Mouse (Mus musculus): ENCODE data around the gene Cbr2. TPM values are rescaled to one million over a fixed set of nuclear protein-coding genes. Genes with fewer than 3 reads are reported as not detected.

The Cbr2 gene
- total RNA-seq, 2 experiments from 2014 or later, result 1.3 TPM; not detected in 1

DNA sequence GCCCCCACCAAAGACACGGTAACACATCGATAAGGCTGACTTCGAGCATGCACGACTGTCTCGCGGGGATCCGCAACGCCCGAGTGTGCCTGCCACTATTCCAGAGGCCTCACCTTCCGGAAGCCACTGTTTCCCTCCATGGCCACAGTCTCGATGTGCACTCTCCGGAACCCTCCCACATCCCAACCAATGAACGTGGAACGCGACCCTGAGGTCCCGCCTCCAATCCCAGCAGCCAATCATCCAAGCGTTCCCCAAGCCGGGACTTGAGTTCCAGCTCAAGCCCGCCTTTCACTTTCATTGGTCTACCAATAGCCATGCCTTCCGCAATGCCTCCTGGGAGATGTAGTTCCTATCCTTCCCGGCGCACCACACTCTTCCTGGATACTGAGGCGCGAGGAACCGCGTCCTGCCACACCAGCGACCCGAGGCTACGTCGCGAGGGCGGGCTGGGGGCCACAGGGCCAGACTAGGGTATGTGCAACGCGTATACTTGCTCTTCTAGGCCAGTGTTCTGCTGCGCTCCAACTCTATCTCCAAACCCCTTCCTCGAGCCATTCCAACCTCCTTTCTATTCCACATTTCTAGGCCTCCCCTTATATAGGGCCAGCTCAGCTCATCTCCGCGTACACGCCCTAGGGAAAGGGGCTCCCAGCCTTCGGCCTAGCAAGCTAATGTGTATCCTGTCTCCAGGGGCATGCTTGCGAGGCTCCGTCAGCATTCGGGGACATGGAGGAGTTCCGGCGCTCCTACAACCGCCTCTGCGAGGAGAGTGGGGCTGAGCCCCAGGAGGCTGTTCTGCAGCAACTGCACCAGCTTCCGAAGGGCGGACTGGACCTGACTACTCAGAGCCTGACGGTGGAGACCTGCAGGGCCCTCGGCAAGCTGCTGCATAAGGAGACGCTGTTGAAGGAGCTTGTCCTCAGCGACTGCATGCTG is 18.1 kb downstream of the Cbr2 start, which contains the start of the genes Cenpx and Lrrc45:
TSS of gene Cenpx (minus strand) at position 159 of the 939 bp plus-strand sequence.
TSS of gene Lrrc45 (plus strand) at position 346 of the 939 bp plus-strand sequence.
- peak; percentile 92 for ATAC-seq (replicated peaks; ENCODE audit: poor library complexity)

GRCm38 (mm10) chr11:120712771-120713568 is 18.9 kb downstream of the Cbr2 start:
- peak; percentile 43 for ATAC-seq (replicated peaks; ENCODE audit: poor library complexity)

- no peak for ATAC-seq (replicated peaks; ENCODE audit: poor library complexity)
These were observed 19.8 kb downstream of the Cbr2 start for GRCm38 (mm10) chr11:120711980-120712604.

- ATAC-seq (replicated peaks; ENCODE audit: poor library complexity), result no peak
These were observed 21.2 kb downstream of the Cbr2 start for GRCm38 (mm10) chr11:120710672-120711071.

DNA sequence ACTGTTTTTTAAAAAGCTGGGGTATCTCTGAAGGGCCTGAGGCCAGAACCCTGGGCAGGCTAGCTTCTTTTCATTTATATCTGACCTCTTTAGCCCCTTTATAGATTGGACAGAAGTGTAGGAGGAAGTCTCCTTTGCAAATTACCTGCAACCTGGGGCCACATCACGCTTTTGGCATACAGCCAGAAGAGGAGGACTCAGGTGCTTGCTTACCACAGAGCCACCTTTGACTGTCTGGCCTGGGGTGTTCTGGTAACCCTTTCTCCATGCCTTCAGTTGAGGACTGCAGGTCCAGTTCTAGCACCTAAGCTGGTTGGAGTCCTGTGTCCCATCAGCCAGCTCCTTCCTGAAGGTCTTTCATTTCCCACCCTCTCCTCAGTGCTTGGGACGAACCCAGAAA is 22.4 kb downstream of the Cbr2 start:
- ATAC-seq (replicated peaks; ENCODE audit: poor library complexity), result no peak

DNA sequence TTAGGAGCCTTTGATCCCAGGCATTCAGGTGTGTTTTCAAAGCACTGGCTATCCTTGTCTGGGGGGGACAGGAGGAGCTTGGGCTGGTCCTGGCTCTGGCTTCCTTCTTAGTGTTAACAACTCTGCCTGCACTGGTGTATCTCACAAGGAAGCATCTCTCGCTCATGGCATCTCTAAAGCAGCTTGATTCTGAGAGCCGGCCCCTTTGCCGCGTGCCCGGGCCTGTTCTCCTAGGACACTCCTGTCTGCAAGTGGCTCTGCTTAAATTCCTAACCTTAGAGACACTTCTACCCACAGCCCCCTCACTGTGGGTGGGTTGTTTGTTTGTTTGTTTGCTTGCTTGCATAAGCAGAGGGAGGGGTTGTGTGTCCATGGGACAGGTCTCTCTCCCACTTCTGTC is 23.9 kb downstream of the Cbr2 start:
- ATAC-seq (replicated peaks; ENCODE audit: poor library complexity), result no peak

GRCm38 (mm10) chr11:120707225-120707624 is 24.7 kb downstream of the Cbr2 start:
- ATAC-seq (replicated peaks; ENCODE audit: poor library complexity), result no peak

- no peak for ATAC-seq (replicated peaks; ENCODE audit: poor library complexity)
These were observed 25.8 kb downstream of the Cbr2 start for GRCm38 (mm10) chr11:120706120-120706519.

- ATAC-seq (replicated peaks; ENCODE audit: poor library complexity), result no peak
These were observed 27.2 kb downstream of the Cbr2 start for GRCm38 (mm10) chr11:120704486-120705325.

GRCm38 (mm10) chr11:120703696-120704454 is 28.0 kb downstream of the Cbr2 start:
- ATAC-seq (replicated peaks; ENCODE audit: poor library complexity), result no peak

DNA sequence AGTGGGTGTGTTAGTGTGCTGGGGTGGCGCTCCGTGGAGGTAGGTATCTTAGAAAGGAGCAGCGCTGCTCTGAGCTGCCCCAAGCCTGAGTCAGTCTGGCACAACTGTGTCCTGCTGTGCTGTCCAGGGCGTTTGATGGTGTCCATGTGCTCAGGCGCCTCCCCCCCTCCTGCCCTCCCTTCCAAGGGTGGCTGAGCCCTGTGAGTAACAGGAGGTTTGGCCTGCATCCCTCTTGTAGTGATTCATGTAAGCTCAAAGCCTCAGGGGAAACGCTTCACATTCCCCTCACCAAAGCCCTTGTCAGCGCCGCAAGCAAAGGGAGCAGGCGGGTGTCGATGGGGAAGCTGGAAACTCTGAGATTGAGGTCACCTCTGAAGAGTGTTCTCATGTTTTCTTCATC is 34.2 kb downstream of the Cbr2 start:
- ATAC-seq (replicated peaks; ENCODE audit: poor library complexity), result no peak

DNA sequence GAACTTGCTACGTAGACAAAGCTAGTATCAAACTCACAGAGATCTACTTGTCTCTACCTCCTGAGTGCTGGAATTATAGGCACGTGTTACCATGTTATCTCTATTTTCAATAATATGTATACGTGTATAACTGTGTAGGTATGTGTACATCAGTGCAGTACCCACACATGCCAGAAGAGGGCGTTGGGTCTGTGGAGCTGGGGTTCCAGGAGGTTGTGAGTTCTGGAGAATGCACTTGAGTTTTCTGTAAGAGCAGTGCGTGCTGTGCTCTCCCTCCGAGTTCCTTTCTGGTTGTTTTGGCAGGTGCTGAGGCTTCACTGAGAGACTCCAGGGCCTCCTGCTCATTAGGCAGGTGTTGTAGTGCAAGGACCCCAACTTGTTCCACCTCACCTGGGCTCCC is 35.3 kb downstream of the Cbr2 start:
- no peak for ATAC-seq (replicated peaks; ENCODE audit: poor library complexity)

GRCm38 (mm10) chr11:120695641-120696040 is 36.3 kb downstream of the Cbr2 start:
- ATAC-seq (replicated peaks; ENCODE audit: poor library complexity), result no peak

GRCm38 (mm10) chr11:120695184-120695583 is 36.7 kb downstream of the Cbr2 start:
- ATAC-seq (replicated peaks; ENCODE audit: poor library complexity), result no peak

DNA sequence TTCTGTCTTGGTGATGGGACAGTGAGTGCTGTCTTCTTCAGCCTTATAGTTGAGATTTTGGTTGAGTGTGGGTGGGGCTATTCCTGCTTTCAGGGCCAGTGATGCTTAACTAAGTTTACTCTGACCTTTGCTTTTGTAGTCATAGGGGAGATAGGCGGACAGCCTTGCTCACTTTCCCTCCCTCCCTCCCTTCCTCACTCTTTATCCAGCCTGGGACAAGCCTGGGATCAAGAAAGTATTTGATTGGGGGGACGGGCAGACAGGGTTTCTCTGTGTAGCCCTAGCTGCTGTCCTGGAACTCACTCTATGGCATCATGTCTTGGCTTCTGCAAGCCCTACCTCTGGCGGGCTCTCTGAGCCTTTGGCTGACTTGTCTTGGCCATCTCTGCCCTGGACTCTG is 38.5 kb downstream of the Cbr2 start:
- ATAC-seq (replicated peaks; ENCODE audit: poor library complexity), result no peak

DNA sequence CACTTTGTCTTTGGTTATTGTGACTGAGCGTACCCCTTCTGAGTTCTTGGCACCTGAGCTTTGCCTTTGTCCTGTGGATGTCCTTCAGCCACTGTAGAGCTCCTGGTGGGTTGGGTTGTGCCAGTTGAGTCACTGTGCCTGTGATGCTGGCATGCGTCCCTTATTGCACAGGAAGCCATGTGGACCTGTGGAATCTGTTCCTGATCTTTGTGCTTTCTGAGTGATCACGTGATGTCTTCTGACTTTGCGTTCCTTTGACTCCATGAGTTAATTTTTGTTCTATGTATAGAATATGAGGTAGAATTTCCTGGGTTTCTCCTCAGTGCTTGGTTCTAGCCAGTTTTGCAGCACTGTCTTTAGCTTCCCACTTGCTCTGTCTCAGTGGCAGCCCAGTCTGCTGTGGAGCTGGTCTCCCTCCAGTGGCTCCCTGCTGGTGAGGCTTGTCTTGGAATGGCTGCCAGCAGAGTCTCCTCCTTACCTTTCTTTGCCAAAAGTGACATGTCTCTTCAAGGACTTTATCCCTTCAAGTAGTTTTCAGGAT is 39.4 kb downstream of the Cbr2 start:
- ATAC-seq (replicated peaks; ENCODE audit: poor library complexity), result no peak

DNA sequence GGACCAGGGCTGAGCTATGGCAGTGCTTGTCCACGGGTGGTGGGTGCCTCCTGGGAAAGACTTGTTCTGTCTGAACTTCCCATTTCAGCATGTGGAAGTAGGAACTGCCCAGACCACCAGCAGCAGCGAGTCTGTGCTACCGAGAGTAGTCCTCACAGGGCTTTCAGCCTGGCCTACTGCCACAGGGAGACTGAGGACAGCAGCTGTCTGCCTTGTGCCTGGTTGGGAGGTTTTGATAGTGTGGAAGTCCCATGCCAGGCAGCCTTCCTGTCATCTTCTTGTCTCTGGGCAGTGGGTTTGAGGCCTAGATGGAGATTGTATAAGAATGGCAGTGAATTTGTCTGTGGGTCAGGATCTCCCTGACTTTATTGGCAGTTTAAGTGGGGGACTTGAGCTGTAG is 42.5 kb downstream of the Cbr2 start:
- ATAC-seq (replicated peaks; ENCODE audit: poor library complexity), result no peak

- no peak for ATAC-seq (replicated peaks; ENCODE audit: poor library complexity)
These were observed 45.2 kb downstream of the Cbr2 start for GRCm38 (mm10) chr11:120686650-120687272.

GRCm38 (mm10) chr11:120684660-120685059 is 47.3 kb downstream of the Cbr2 start:
- ATAC-seq (replicated peaks; ENCODE audit: poor library complexity), result no peak
